Mouse (Mus musculus) liver, embryonic 11.5 days (tissue): Measurements from ENCODE around the gene Inha. TPM values are rescaled to one million over a fixed set of nuclear protein-coding genes. Genes with fewer than 3 reads are reported as not detected.

Source experiments
- ATAC-seq: fragments of 200-750 bp; cut with Nextera tagmentation; replicated peaks from 2 replicates; pipeline ENCODE4 v1.8.0; 2017; ENCODE audit warnings: moderate number of reproducible peaks, mild to moderate bottlenecking, moderate TSS enrichment, moderate library complexity; ENCODE audit not compliant: low FRiP score
- DNase-seq: peaks from one replicate; pipeline ENCODE4 v3.0.0-alpha.2; 2017; ENCODE audit warnings: low spot score
- H3K27ac ChIP-seq: fragments of 300-500 bp; sonication (generic); 2 replicates; pipeline ENCODE4 v1.5.1; 2014; ENCODE audit warnings: mild to moderate bottlenecking, low read depth, low read length, control low read depth
- H3K27me3 ChIP-seq: fragments of 300-500 bp; sonication (generic); replicated peaks from 2 replicates; pipeline ENCODE4 v1.6.1; 2014; ENCODE audit warnings: low read length, mixed read lengths; ENCODE audit not compliant: control insufficient read depth, insufficient read depth
- H3K36me3 ChIP-seq: fragments of 300-500 bp; sonication (generic); 2 replicates; pipeline ENCODE4 v1.6.1; 2014; ENCODE audit warnings: mild to moderate bottlenecking, low read length, moderate library complexity, mixed read lengths; ENCODE audit not compliant: control insufficient read depth, insufficient read depth
- H3K4me1 ChIP-seq: fragments of 300-500 bp; sonication (generic); replicated peaks from 2 replicates; pipeline ENCODE4 v1.6.1; 2014; ENCODE audit warnings: low read length, mixed read lengths; ENCODE audit not compliant: control insufficient read depth, insufficient read depth
- H3K4me2 ChIP-seq: fragments of 300-500 bp; sonication (generic); 2 replicates; pipeline ENCODE4 v1.6.1; 2014; ENCODE audit warnings: mild to moderate bottlenecking, control low read depth, moderate library complexity
- H3K4me3 ChIP-seq: fragments of 300-500 bp; sonication (generic); 2 replicates; pipeline ENCODE4 v1.5.1; 2014; ENCODE audit warnings: low read depth, low read length, control low read depth
- H3K9ac ChIP-seq: fragments of 300-500 bp; sonication (generic); 2 replicates; pipeline ENCODE4 v1.6.1; 2014; ENCODE audit warnings: low read depth, low read length, control low read depth
- H3K9me3 ChIP-seq: fragments of 300-500 bp; sonication (generic); 2 replicates; pipeline ENCODE4 v1.6.1; 2016; ENCODE audit warnings: low read length, inconsistent platforms, mixed read lengths; ENCODE audit not compliant: control insufficient read depth
- WGBS: fragments of 180-500 bp; shearing (Covaris S2); extraction: QIAGEN DNeasy Blood & Tissue Kit; methylation state at CpG from one replicate; pipeline ENCODE4 v1.1.7; 2014; 5-methylcytosine and 5-hydroxymethylcytosine counted together
- polyA plus RNA-seq: library from polyadenylated mRNA; unstranded; fragments of >200 nt; fragmentation: Nextera tagmentation; extraction: Ambion mirVana; gene quantifications from 2 replicates; pipeline ENCODE4 v1.2.1, GENCODE M21; 2014

Gene Inha
- polyA plus RNA-seq, 1 experiment from 2014 or later: 1.4 TPM

- H3K4me3 ChIP-seq: no peak overlapping the region
- ATAC-seq (no peak), DNase-seq (no peak)
- H3K27ac ChIP-seq: no peak overlapping the region
- no peaks in the 10 kb centered on the region for H3K9me3 ChIP-seq
- H3K9ac ChIP-seq: no peak overlapping the region
- peaks cover 27% of the 10 kb centered on the region for H3K4me1 ChIP-seq
- 48% methylated on average over 20 of the region's 20 CpGs for WGBS
- no peak overlapping the region for H3K4me2 ChIP-seq
- H3K36me3 ChIP-seq: no peaks in the 10 kb centered on the region
- H3K27me3 ChIP-seq: peaks cover 46% of the 10 kb centered on the region
Measured at GRCm38 (mm10) chr1:75509586-75509985, 2.7 kb downstream of the Inha start.

GRCm38 (mm10) chr1:75510154-75510553 is 3.3 kb downstream of the Inha start:
- no peak overlapping the region for H3K4me3 ChIP-seq
- no peak overlapping the region for H3K4me2 ChIP-seq
- no peak overlapping the region for H3K9ac ChIP-seq
- no peaks in the 10 kb centered on the region for H3K9me3 ChIP-seq
- H3K27ac ChIP-seq: no peak overlapping the region
- H3K4me1 ChIP-seq: peaks cover 27% of the 10 kb centered on the region
- peaks cover 40% of the 10 kb centered on the region for H3K27me3 ChIP-seq
- no peak for DNase-seq
- H3K36me3 ChIP-seq: no peaks in the 10 kb centered on the region
- 52% methylated on average over 5 of the region's 5 CpGs for WGBS
- ATAC-seq: no peak

DNA sequence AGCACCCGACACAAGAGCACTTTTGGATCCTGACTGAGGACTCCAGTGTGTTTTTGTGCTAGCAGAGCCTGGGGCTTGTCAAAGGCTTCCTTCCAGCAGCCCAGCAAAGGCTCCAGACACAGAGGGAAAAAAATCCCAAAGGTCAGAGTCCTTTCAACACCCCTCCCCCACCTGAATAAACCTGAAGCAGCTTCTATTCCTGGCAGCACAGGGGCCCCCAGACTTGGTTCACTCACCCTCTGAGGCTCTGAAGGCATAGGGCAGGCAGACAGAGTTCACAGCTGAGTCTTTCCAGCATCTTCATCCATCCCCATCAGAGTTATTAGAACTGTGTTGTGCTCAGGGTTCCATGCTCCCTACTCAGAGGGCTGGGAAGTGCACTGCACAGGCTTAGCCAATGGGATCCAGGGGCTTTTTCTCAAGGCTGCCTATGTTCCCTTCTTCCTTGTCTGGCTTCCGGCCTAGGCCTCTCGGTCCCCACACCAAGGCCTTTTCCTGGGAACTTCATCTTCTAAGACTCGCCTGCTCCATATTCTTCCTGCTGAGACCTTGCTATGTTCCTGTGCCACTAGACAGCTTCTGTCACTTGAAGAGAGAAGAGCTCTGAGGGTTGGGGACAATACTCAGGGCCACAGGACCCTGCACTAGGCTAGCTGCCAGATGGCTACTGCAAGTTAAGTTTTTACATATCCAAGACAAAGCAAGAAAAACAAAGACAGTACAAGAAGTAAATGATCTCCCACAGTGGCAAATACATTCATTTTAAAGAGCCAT is 4.7 kb downstream of the Inha start:
- Histone ChIP-seq H3K27me3 (peaks cover 25% of the 10 kb centered on the region), H3K27ac (peak overlapping the region; percentile 73), H3K4me1 (peaks cover 22% of the 10 kb centered on the region), H3K9ac (no peak overlapping the region), H3K4me2 (no peak overlapping the region), H3K9me3 (no peaks in the 10 kb centered on the region), H3K36me3 (no peaks in the 10 kb centered on the region), H3K4me3 (no peak overlapping the region)
- DNase-seq: no peak
- ATAC-seq: no peak
- 59% methylated on average over 4 of the region's 4 CpGs for WGBS

DNA sequence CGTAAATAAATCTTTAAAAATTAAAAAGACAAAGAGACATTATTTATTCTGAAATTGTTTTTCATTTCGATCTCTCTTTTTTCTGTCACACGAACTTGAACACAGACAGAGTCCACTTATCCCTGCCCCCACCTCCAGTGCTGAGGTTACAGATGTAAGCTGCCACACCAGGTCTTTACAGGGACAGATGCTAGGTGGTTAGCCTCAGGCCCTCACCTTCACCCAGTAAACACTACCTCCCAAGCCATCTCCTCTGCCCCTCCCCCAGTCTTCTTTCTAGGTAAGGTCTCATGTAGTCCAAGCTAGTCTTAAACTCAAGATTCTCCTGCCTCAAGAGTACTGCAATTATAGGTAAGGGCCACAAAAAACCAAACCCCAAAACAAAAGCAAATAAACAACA is 5.7 kb downstream of the Inha start:
- ATAC-seq (no peak), DNase-seq (no peak)
- no peaks in the 10 kb centered on the region for H3K9me3 ChIP-seq
- H3K4me2 ChIP-seq: no peak overlapping the region
- H3K27me3 ChIP-seq: peaks cover 16% of the 10 kb centered on the region
- no peak overlapping the region for H3K27ac ChIP-seq
- no peak overlapping the region for H3K9ac ChIP-seq
- H3K36me3 ChIP-seq: no peaks in the 10 kb centered on the region
- 77% methylated on average over 3 of the region's 3 CpGs for WGBS
- peaks cover 14% of the 10 kb centered on the region for H3K4me1 ChIP-seq
- no peak overlapping the region for H3K4me3 ChIP-seq

DNA sequence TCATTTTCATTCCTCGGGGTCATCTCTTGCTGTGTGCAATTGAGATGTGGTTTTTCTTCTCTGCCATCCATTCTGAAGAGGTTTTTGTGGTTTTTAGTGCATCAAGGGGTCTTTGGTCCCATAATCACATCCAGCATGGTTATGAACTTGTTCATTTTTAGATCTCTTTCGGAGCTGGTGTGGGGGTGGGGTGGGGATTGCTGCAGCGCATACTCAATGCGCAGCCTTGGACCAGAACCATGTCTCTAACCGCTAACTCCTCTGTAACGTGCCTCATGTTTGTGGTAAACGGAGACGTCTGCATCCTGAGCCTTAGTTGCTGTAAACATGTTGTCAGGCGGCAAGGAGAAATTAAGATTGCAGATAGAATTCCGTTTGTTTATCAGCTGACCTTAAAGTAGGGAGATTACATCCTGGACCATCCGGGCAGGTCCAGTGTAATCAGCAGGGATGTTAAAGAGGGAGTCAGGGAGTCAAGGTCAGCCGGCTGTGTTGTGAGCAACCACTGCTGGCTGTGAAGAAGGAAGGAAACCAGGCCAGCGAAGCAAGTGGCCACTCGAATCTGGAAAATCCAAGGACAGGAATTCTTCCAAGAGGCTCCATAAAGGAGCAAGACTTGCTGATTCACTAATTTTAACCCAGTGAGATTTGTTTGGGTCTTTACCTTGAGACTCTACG is 10.0 kb downstream of the Inha start:
- no peaks in the 10 kb centered on the region for H3K9me3 ChIP-seq
- WGBS: 56% methylated on average over 15 of the region's 15 CpGs

DNA sequence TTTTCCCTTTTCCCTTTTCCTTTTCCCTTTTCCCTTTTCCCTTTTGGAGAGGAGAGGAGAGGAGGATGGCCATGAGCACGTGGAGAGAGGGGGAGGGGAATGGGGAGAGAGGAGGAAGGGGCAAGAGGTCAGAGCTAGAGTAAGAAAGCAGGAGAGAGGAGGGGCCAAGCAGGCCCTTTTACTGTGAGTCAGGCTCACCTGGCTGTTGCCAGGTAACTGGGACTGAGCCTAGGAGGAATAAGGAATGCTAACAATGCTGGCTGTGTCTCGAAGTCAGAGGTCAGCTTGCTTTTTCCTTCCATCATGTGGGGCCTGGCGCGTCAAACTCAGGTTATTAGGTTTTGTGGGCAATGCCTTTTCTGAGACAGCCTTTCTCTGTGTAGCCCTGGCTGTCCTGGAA is 11.1 kb downstream of the Inha start:
- Histone ChIP-seq H3K36me3 (no peaks in the 10 kb centered on the region), H3K4me3 (no peak overlapping the region), H3K9me3 (no peaks in the 10 kb centered on the region), H3K9ac (no peak overlapping the region), H3K27ac (no peak overlapping the region), H3K27me3 (no peaks in the 10 kb centered on the region), H3K4me1 (peaks cover 3% of the 10 kb centered on the region; the same call in 1 of the 2 replicates), H3K4me2 (no peak overlapping the region)
- WGBS: 55% methylated on average over 4 of the region's 4 CpGs
- ATAC-seq (no peak), DNase-seq (no peak)

More for the DNA sequence above, 10.0 kb downstream of the Inha start:
- DNase-seq: no peak
- peaks cover 2% of the 10 kb centered on the region for H3K4me1 ChIP-seq
- H3K36me3 ChIP-seq: no peaks in the 10 kb centered on the region
- ATAC-seq: no peak
- H3K27me3 ChIP-seq: no peaks in the 10 kb centered on the region
- H3K9ac ChIP-seq: no peak overlapping the region
- H3K27ac ChIP-seq: no peak overlapping the region
- H3K4me3 ChIP-seq: no peak overlapping the region
- H3K4me2 ChIP-seq: no peak overlapping the region

GRCm38 (mm10) chr1:75518427-75518826 is 11.6 kb downstream of the Inha start:
- H3K4me2 ChIP-seq: no peak overlapping the region
- ATAC-seq (no peak), DNase-seq (no peak)
- no peak overlapping the region for H3K4me3 ChIP-seq
- H3K9me3 ChIP-seq: no peaks in the 10 kb centered on the region
- no peak overlapping the region for H3K27ac ChIP-seq
- no peak overlapping the region for H3K9ac ChIP-seq
- H3K4me1 ChIP-seq: peaks cover 3% of the 10 kb centered on the region; the same call in 1 of the 2 replicates
- no peaks in the 10 kb centered on the region for H3K36me3 ChIP-seq
- 85% methylated on average over 4 of the region's 4 CpGs for WGBS
- H3K27me3 ChIP-seq: no peaks in the 10 kb centered on the region

DNA sequence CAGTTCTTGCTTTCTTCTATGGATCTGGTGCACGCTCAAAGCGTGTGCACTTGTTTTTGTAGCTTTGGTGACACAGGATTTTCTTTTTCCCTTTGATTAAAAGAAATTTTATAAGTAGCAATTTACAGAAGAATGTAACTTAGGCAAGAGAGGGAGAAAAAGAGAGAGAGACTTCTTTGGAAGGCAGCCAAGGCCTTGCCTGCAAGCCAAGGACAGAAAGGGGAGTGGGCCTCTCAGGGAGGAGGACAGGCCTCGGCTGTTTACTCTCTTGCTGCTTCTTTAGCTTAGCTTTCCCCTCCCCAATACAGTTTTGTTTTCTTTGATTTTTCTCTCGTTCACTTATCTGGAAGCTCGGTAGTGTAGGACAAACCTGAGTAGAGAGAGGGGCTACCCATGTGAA is 12.7 kb downstream of the Inha start:
- Histone ChIP-seq H3K4me3 (no peak overlapping the region), H3K27me3 (no peaks in the 10 kb centered on the region), H3K9me3 (no peaks in the 10 kb centered on the region), H3K4me2 (no peak overlapping the region), H3K27ac (no peak overlapping the region), H3K36me3 (no peaks in the 10 kb centered on the region), H3K9ac (no peak overlapping the region), H3K4me1 (peaks cover 3% of the 10 kb centered on the region; the same call in 1 of the 2 replicates)
- WGBS: 70% methylated on average over 5 of the region's 5 CpGs
- DNase-seq (no peak), ATAC-seq (no peak)
